In the genomic region with DNA sequence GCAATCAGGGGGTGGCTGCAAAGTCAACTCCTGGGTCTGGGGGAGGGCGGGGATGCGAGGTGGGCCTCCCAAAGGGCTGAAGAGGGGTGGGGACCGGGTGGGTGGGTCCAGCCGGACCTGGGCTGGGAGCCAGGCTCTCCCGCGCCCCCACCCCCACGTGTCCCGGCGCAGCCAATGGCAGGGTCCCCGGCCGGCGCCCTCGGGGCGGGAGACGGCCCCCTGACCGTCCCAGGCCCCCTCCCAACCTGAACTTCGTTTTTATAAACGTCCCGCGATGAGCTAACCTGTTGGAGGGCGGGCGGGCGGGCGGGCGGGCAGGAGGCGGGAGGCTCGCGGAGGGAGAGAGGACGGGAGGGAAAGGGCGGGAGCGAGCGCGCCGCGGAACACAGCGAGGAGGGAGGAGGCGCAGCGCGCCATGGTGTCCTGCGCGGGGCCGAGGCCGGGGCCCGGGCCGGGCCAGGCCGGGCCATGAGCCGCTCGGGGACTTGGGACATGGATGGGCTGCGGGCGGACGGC, we compare ENCODE assay signal across 10 mouse cellular contexts. TPM values are rescaled to one million over a fixed set of nuclear protein-coding genes. Genes with fewer than 3 reads are reported as not detected.
DNase-seq lines count a peak whose midpoint lies in the region; ATAC-seq and TF ChIP-seq lines count a peak whose summit lies in the region.
"Had no signal": no experiment of that assay in that cellular context is flagged by ENCODE, and none has a peak within 500 bp of the region (broad histone marks: within the 10 kb centered on the region; RNA-seq: fewer than 3 reads in every experiment).

A gene (plus strand): TSS at position 469 of the 516 bp plus-strand sequence.

- TF ChIP-seq POLR2A in ES-Bruce4 (IDR thresholded peaks at IDR 0.05; ENCODE audit: insufficient read depth, low read length), result no peak

- peaks cover 10% of the 10 kb centered on the region; the same call in 1 of the 2 replicates for H3K4me1 ChIP-seq in heart, embryonic 11.5 days (ENCODE audit: control insufficient read depth, insufficient read depth, low read length)
- H3K4me1 ChIP-seq in ES-Bruce4 (ENCODE audit: control insufficient read depth, insufficient read depth, low read length), result no peaks in the 10 kb centered on the region
- peaks cover 16% of the 10 kb centered on the region for H3K4me1 ChIP-seq in forebrain, embryonic 16.5 days (replicated peaks; ENCODE audit: control insufficient read depth, insufficient read depth, low read length)
- peaks cover 7% of the 10 kb centered on the region; the same call in 1 of the 2 replicates for H3K4me1 ChIP-seq in liver, embryonic 13.5 days (replicated peaks)

- H3K9me3 ChIP-seq in heart, embryonic 11.5 days (replicated peaks; ENCODE audit: control insufficient read depth, low read length), result no peaks in the 10 kb centered on the region
- no peaks in the 10 kb centered on the region for H3K9me3 ChIP-seq in ES-Bruce4 (replicated peaks; ENCODE audit: control insufficient read depth, insufficient read depth, low read length, poor library complexity, severe bottlenecking)
- no peaks in the 10 kb centered on the region for H3K9me3 ChIP-seq in forebrain, embryonic 16.5 days (ENCODE audit: control insufficient read depth, low read length)
- no peaks in the 10 kb centered on the region for H3K9me3 ChIP-seq in liver, embryonic 13.5 days (replicated peaks)

- H3K9ac ChIP-seq in heart, embryonic 11.5 days (ENCODE audit: low read depth, low read length), result no peak within 1 kb of the TSS
- H3K9ac ChIP-seq in ES-Bruce4 (ENCODE audit: low read depth, poor library complexity, severe bottlenecking), result peak within 1 kb of the TSS; percentile 55
- H3K9ac ChIP-seq in forebrain, embryonic 16.5 days (replicated peaks; ENCODE audit: low read depth, low read length), result no peak within 1 kb of the TSS
- no peak within 1 kb of the TSS for H3K9ac ChIP-seq in liver, embryonic 13.5 days

- H3K27ac ChIP-seq in heart, embryonic 11.5 days (ENCODE audit: low read depth, low read length), result no peak within 1 kb of the TSS
- no peak within 1 kb of the TSS for H3K27ac ChIP-seq in ES-Bruce4 (ENCODE audit: insufficient read depth, low read length)
- H3K27ac ChIP-seq in forebrain, embryonic 16.5 days (ENCODE audit: low read length), result no peak within 1 kb of the TSS
- no peak within 1 kb of the TSS for H3K27ac ChIP-seq in liver, embryonic 13.5 days

- H3K4me3 ChIP-seq in heart, embryonic 11.5 days (ENCODE audit: low read depth, low read length), result peak within 1 kb of the TSS; percentile 42
- H3K4me3 ChIP-seq in ES-Bruce4 (ENCODE audit: low read depth, low read length), result peak within 1 kb of the TSS; percentile 45
- peak within 1 kb of the TSS; percentile 19 for H3K4me3 ChIP-seq in forebrain, embryonic 16.5 days (replicated peaks; ENCODE audit: low read length)
- H3K4me3 ChIP-seq in liver, embryonic 13.5 days (replicated peaks), result peak within 1 kb of the TSS; percentile 44

- no peaks in the 10 kb centered on the region for H3K36me3 ChIP-seq in heart, embryonic 11.5 days (ENCODE audit: control insufficient read depth, insufficient read depth, low read length)
- H3K36me3 ChIP-seq in ES-Bruce4 (ENCODE audit: control insufficient read depth, insufficient read depth, low read length, poor library complexity, severe bottlenecking), result no peaks in the 10 kb centered on the region
- H3K36me3 ChIP-seq in forebrain, embryonic 16.5 days (ENCODE audit: control insufficient read depth, insufficient read depth), result no peaks in the 10 kb centered on the region
- H3K36me3 ChIP-seq in liver, embryonic 13.5 days, result no peaks in the 10 kb centered on the region

- no peak for ATAC-seq in heart, embryonic 11.5 days (replicated peaks; ENCODE audit: insufficient number of reproducible peaks, low FRiP score, low TSS enrichment)
- peak; percentile 57; the same call in 1 of the 2 replicates for ATAC-seq in forebrain, embryonic 16.5 days
- ATAC-seq in liver, embryonic 13.5 days (ENCODE audit: low read depth), result no peak

- no peak for DNase-seq in heart, postnatal 4 days
- no peak for DNase-seq in liver, embryonic 13.5 days
- DNase-seq in frontal cortex, postnatal 10 days (ENCODE audit: low spot score in 2 of 2), result no peak
- no peak for DNase-seq in right cerebral cortex, postnatal 36 days (ENCODE audit: low spot score in 2 of 2)
- DNase-seq in right cerebral cortex, postnatal 14 days, result no peak
- DNase-seq: gastrocnemius, postnatal 10 days had no signal

- no peak for TF ChIP-seq EP300 in ES-Bruce4 (IDR thresholded peaks at IDR 0.05; ENCODE audit: insufficient read depth, low read depth, low read length)

- peaks cover 88% of the 10 kb centered on the region for H3K27me3 ChIP-seq in heart, embryonic 11.5 days (ENCODE audit: control insufficient read depth, insufficient read depth, low read length)
- peaks cover 44% of the 10 kb centered on the region for H3K27me3 ChIP-seq in ES-Bruce4 (ENCODE audit: control insufficient read depth, insufficient read depth, low read length, poor library complexity, severe bottlenecking)
- H3K27me3 ChIP-seq in forebrain, embryonic 16.5 days (replicated peaks; ENCODE audit: control insufficient read depth, insufficient read depth, low read length), result peaks cover 90% of the 10 kb centered on the region
- peaks cover 99% of the 10 kb centered on the region for H3K27me3 ChIP-seq in liver, embryonic 13.5 days

- no peak for TF ChIP-seq CTCF in ES-Bruce4 (IDR thresholded peaks at IDR 0.05; ENCODE audit: low read depth, low read length)

- 0% methylated on average over 11 of the region's 51 CpGs for WGBS in heart, embryonic 11.5 days (ENCODE audit: insufficient replicate concordance)
- WGBS in forebrain, embryonic 16.5 days, result 0% methylated on average over 19 of the region's 51 CpGs
- WGBS in liver, embryonic 13.5 days (ENCODE audit: insufficient replicate concordance), result under 1% methylated on average over 49 of the region's 51 CpGs

- H3K4me2 ChIP-seq in heart, embryonic 11.5 days, result peak within 1 kb of the TSS; percentile 63
- peak within 1 kb of the TSS; percentile 45 for H3K4me2 ChIP-seq in forebrain, embryonic 16.5 days (ENCODE audit: low read length)
- peak within 1 kb of the TSS; percentile 52 for H3K4me2 ChIP-seq in liver, embryonic 13.5 days

RNA-seq across cellular contexts. Expression of the gene that starts here (rescaled TPM):
- not detected in 2 replicates for polyA plus RNA-seq in heart, embryonic 11.5 days (2014; fragmentation: Nextera tagmentation; extraction: Ambion mirVana)
- total RNA-seq in heart, postnatal 4 days (2021), result not detected
- polyA plus RNA-seq in ES-Bruce4 (2011; ENCODE audit: insufficient read depth, insufficient read length, low read depth, missing spikeins), result not detected in 2 replicates
- polyA plus RNA-seq in forebrain, embryonic 16.5 days (2015; fragmentation: Nextera tagmentation; extraction: Ambion mirVana), result 0.10 TPM in 1 of 2 replicates, not detected in the other
- not detected in 2 replicates for polyA plus RNA-seq in liver, embryonic 13.5 days (2015; fragmentation: Nextera tagmentation; extraction: Ambion mirVana)
- total RNA-seq: gastrocnemius, postnatal 10 days; neutrophil, adult 5-6 weeks had no signal

Comparison
In these comparisons a context has a peak if more than half of its experiments do, and no peak if none do; other contexts are left out.
1. Peak in ATAC-seq, H3K4me3 ChIP-seq and H3K4me2 ChIP-seq in forebrain, embryonic 16.5 days; RNA of the gene not detected or under 1 TPM.